Mouse (Mus musculus): Measurements from ENCODE around the gene Vat1l. TPM values are rescaled to one million over a fixed set of nuclear protein-coding genes. Genes with fewer than 3 reads are reported as not detected.

The Vat1l gene
- polyA plus RNA-seq, 1 experiment from 2014 or later, result 18.7 TPM

GRCm38 (mm10) chr8:114418486-114418885, 213.1 kb downstream of the Vat1l start:
- H3K4me2 ChIP-seq (replicated peaks), result no peak overlapping the region
- no peak for ATAC-seq (ENCODE audit: low FRiP score, low read depth)
- no peak overlapping the region for H3K27ac ChIP-seq (replicated peaks)
- no peak overlapping the region for H3K9ac ChIP-seq (replicated peaks)
- H3K9me3 ChIP-seq, result no peaks in the 10 kb centered on the region
- 0 out of 2 replicates have a peak, but pooled peaks cover 4% of the 10 kb centered on the region for H3K27me3 ChIP-seq
- 49% methylated on average over 5 of the region's 5 CpGs for WGBS
- no peaks in the 10 kb centered on the region for H3K36me3 ChIP-seq
- no peak overlapping the region for H3K4me3 ChIP-seq
- H3K4me1 ChIP-seq, result no peaks in the 10 kb centered on the region

- 0 out of 2 replicates have a peak, but pooled peaks cover 4% of the 10 kb centered on the region for H3K27me3 ChIP-seq
- no peak overlapping the region for H3K27ac ChIP-seq (replicated peaks)
- H3K36me3 ChIP-seq, result no peaks in the 10 kb centered on the region
- H3K4me1 ChIP-seq, result no peaks in the 10 kb centered on the region
- no peak overlapping the region for H3K4me2 ChIP-seq (replicated peaks)
- WGBS, result 94% methylated on average over 5 of the region's 6 CpGs
- H3K9ac ChIP-seq (replicated peaks), result no peak overlapping the region
- ATAC-seq (ENCODE audit: low FRiP score, low read depth), result no peak
- no peak overlapping the region for H3K4me3 ChIP-seq
- H3K9me3 ChIP-seq, result no peaks in the 10 kb centered on the region
Measured at GRCm38 (mm10) chr8:114418904-114419303, 213.5 kb downstream of the Vat1l start.

- no peak overlapping the region for H3K4me3 ChIP-seq
- H3K4me1 ChIP-seq, result no peaks in the 10 kb centered on the region
- no peaks in the 10 kb centered on the region for H3K36me3 ChIP-seq
- no peaks in the 10 kb centered on the region for H3K9me3 ChIP-seq
- no peak for ATAC-seq (ENCODE audit: low FRiP score, low read depth)
- 0 out of 2 replicates have a peak, but pooled peaks cover 4% of the 10 kb centered on the region for H3K27me3 ChIP-seq
- no peak overlapping the region for H3K27ac ChIP-seq (replicated peaks)
- H3K9ac ChIP-seq (replicated peaks), result no peak overlapping the region
- 85% methylated on average over 4 of the region's 4 CpGs for WGBS
- no peak overlapping the region for H3K4me2 ChIP-seq (replicated peaks)
Measured at GRCm38 (mm10) chr8:114421544-114421943, 216.1 kb downstream of the Vat1l start.

Other genes starting within 250 kb of the Vat1l start
- gene Nudt7, start 72.1 kb upstream of the Vat1l start, polyA plus RNA-seq (2016; fragmentation: Nextera tagmentation; extraction: Ambion mirVana), result 8.5 and 10.1 TPM in 2 replicates
- 0.43 TPM in 1 of 2 replicates, not detected in the other for gene Clec3a, start 212.5 kb downstream of the Vat1l start, polyA plus RNA-seq (2016; fragmentation: Nextera tagmentation; extraction: Ambion mirVana)
- 14.0 TPM in 2 replicates for gene Wwox, start 234.0 kb downstream of the Vat1l start, polyA plus RNA-seq (2016; fragmentation: Nextera tagmentation; extraction: Ambion mirVana)

Measured in midbrain, embryonic 12.5 days (tissue).